12 mouse cellular contexts compared by ENCODE assay signal in the genomic region with DNA sequence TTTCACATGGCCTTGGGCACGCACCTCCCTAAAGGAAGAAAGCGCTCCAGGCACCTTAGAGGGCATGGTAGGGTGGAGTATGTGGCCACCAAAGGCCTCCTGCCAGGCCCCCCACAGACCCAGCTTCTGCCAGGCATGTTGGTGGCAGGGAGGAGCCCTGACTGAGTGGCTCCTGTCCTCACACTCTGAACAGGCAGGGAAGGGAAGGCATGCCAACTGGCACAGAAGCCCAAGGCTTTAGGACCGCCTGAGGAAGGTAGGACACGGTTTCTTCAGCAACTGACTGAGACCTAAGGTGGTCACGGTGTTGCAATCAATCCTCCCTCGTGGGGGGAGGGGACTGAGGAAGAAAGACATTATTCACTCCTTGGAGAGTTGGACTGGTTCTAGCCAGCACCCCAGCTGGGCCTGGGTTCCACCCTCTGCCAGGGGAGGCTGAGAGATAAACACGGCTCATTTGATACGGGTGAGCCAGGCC. TPM values are rescaled to one million over a fixed set of nuclear protein-coding genes. Genes with fewer than 3 reads are reported as not detected.
DNase-seq lines count a peak whose midpoint lies in the region; ATAC-seq lines count a peak whose summit lies in the region.
"Had no signal": no experiment of that assay in that cellular context is flagged by ENCODE, and none has a peak within 500 bp of the region (broad histone marks: within the 10 kb centered on the region; RNA-seq: fewer than 3 reads in every experiment).

No protein-coding gene starts in this region.

- intact Hi-C loops in gastrocnemius, postnatal 36 days (cut with DNase I), result no loop called here

- DNase-seq in lung, adult 18-20 months, result peak; percentile 67 to 82
- no peak for DNase-seq in lung, postnatal 14 days
- DNase-seq in cerebellum, adult 11 months, result peak; percentile 70
- DNase-seq in gastrocnemius, postnatal 36 days, result peak; percentile 22 to 39
- no peak for DNase-seq in spleen, postnatal 10 days (ENCODE audit: low spot score in 2 of 2)
- DNase-seq in T-cell, adult 2 months (ENCODE audit: low spot score), result no peak
- DNase-seq: spleen, adult 18-20 months had no signal

- ATAC-seq in megakaryocyte-erythroid progenitor cell, adult 5-6 weeks (replicated peaks; ENCODE audit: low FRiP score, low TSS enrichment, poor library complexity, severe bottlenecking), result peak; percentile 53
- no peak for ATAC-seq in CD4-positive, CD25-positive, alpha-beta regulatory T cell, adult 4 months

RNA-seq across cellular contexts. Expression of a gene that starts 8.2 kb away (rescaled TPM):
- total RNA-seq in gastrocnemius, postnatal 36 days (2021), result 1 to 10 TPM; 2.3 to 2.4 TPM
- total RNA-seq in megakaryocyte-erythroid progenitor cell, adult 5-6 weeks (2014; fragmentation: Nextera tagmentation), result not detected in 2 replicates
- not detected in 2 replicates for total RNA-seq in megakaryocyte-erythroid progenitor cell, adult 5-6 weeks (2017)
- polyA plus RNA-seq in CD4-positive, CD25-positive, alpha-beta regulatory T cell, adult 4 months (2017; shearing (Covaris generic)), result not detected
- total RNA-seq: common myeloid progenitor, adult 5-6 weeks had no signal
- polyA plus RNA-seq: G1E; heart, embryonic 16.5 days had no signal

RNA-seq across cellular contexts. Expression of a gene that starts 33.9 kb away (rescaled TPM):
- 1 to 10 TPM; 4.2 to 6.3 TPM for total RNA-seq in gastrocnemius, postnatal 36 days (2021)
- total RNA-seq in megakaryocyte-erythroid progenitor cell, adult 5-6 weeks (2014; fragmentation: Nextera tagmentation), result 5.3 and 10.4 TPM in 2 replicates
- 7.8 and 14.8 TPM in 2 replicates for total RNA-seq in megakaryocyte-erythroid progenitor cell, adult 5-6 weeks (2017)
- polyA plus RNA-seq in CD4-positive, CD25-positive, alpha-beta regulatory T cell, adult 4 months (2017; shearing (Covaris generic)), result 1 to 10 TPM; 6.2 to 9.5 TPM

Comparison
In these comparisons a context has a peak if more than half of its experiments do, and no peak if none do; other contexts are left out.
1. DNase-seq: peak in lung, adult 18-20 months (2 of 2), cerebellum, adult 11 months (single experiment) and gastrocnemius, postnatal 36 days (2 of 2); none in lung, postnatal 14 days (single experiment), spleen, postnatal 10 days (0 of 2) and T-cell, adult 2 months (single experiment).